Mouse (Mus musculus): ENCODE measurements around the gene Hist2h3c2.

The Hist2h3c2 gene

DNA sequence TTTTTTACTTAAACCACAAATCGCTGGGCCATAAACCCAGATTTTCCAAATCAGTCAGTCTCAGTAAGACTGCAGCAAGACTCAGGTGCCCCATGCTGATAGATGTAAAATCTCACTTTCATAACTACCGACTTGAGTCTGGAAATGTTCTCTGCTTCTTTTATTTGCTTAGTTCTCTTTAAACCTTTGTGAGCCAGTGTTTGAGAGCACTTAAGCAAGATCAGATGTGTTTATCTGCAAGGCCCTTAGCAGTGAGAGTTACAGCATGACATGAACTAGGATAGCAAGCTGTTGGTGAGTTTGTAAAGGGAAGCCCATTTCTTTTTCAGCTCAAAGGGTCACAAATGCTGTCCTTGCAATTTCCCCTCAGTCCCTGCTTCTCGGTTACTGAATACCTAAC is 18.3 kb upstream of the Hist2h3c2 start:
- no peak for DNase-seq

DNA sequence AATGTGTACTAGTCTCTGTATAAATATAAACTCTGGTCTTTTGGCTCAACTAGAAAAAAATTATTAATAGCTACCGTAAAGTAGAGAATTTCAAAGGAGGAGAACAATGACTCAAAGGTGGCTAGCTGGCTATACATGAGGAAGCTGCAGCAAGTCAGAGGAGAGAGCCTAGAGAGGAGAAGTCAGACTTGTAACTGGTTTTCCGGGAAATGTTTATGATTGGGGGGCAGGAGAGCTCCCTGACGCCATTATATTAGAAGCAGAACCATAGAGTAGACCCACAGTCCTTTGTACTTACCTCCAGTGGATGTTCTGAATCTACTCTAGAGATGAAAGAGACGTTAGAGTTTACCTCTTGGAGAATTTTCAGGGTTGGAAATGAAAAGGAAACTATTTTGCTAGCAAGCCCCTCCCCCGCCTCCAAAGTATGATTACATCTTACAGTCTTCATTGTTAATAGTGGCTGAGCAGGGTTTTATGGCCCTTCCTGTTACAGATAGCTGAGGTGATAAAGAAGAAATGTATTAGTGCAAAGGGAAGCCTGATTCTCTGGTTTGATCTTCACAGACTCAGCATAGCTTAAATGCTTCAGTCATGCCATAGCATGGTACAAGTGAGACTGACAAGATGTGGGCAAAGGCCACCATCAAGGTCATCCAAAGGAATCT is 17.1 kb upstream of the Hist2h3c2 start:
- DNase-seq = no peak

DNA sequence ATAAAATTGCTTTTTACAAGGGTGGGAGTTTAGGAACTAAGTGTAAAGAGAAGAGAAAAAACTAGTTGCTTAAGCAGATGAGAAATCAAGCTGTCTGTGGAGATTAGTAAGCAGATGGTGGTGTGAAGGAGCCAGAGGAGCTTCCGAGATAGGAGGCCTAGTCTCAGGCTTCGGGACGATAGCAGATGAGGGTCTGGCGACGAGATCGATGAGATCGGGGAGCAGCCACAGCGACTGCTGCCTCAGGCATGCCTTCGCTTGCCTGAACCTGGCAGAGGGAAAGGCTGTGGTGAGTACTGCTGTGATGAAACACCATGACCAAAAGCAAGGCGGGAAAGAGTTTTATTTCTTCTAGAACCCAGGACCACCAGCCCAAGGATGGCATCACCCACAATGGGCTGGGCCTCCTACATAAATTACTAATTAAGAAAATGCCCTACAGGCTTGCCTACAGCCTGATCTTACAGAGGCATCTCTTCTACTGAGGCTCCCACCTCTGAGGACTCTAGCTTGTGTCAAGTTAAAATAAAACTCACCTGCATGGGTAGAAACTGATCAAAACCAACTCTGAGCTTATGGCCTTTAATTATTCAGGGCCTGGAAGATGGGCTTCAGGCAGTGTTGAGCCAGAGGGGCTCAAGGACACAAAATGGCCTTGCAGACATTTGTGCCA is 15.9 kb upstream of the Hist2h3c2 start:
- no peak for DNase-seq

DNA sequence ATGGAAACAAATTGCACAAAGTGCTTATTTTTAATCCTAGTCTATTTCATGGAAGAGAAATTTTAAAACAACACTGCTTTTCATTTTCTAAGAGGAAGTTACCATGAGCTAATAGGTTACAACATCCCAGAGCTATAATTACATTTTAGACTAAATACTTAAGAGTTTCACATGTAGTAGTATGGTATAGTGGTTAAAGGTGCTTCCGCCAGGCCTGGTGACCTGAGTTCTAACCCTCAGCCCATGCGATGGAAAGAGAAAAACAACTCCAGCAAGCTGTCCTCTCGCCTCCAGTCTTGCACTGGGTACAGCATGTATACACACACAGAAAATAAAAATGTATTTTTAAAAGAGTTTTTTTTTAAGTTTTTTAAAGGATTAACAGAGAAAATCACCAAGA is 12.9 kb upstream of the Hist2h3c2 start:
- no peak for DNase-seq

DNA sequence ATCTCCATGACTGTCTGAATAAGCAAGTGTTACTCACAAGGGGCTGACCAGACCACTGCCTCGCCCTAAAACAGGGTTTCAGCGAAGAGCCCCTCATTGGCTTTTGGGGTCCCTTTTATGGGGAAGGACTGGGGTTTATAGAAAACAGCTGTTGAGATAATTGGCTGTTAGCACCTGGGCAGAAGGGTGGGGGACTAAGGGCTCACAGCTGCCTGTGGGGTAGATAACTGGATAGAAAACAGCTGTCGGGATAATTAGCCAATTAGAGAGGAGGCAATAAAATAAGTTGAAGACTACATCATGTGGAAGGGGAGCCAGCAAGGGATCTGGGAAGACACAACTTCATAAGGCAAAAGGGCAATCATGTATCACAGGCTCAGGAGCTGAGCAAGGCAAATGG is 12.0 kb upstream of the Hist2h3c2 start:
- no peak for DNase-seq

DNA sequence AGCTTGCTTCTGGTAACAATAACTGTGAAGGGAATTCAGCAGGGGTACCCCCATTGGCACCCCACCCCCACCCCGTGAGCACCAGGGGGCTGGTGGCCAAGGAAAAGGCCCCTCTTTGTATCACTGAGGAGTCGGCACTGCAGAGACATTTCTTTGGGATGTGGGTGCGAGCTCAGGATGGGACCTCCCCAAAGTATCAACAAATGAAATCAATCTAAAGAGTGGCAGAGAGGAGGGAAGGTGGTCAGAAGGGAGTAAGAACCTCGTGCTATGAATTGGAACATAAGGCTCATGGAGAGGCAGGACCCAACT is 10.1 kb upstream of the Hist2h3c2 start:
- DNase-seq = peak; percentile 39

DNA sequence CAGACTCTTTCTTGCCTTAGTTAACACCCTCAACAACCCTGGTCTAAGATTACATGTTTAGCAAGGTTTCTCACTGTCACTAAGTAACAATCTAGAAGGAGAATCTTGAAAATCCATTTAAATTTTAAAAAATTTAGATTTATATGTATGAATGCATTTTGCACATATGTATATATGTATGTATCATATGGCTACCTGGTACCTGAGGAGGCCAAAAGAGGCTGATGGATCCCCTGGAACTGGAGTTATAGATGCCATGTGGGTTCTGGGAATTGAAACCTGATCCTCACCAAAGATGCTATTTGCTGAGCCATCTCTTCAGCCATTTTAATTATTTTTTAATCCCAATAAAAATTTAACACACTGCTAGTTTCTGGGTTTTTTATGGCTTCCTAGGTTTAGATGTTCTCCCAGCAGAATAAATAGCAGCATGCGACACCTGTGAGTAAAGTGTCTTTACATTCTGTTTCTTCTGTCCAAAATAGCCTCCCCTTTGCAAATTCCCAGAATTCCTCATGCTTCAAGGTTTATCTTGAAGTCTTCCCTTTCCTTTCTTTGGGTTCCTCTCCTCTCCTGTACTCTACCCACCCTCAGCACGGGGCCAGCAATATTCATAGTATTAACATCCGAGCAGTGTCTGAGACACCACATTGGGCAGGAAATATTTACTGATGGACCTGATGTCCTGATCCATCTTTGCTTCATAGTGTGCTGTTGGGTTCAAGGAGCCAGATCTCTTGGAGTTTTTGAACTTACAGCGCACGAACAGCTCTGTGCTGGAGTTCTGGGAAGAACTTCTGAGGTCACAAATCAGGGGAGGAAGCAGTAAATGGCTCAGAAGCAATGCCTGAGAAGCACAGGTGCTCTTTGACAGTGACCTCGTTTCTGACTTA is 9.5 kb upstream of the Hist2h3c2 start:
- DNase-seq = no peak

DNA sequence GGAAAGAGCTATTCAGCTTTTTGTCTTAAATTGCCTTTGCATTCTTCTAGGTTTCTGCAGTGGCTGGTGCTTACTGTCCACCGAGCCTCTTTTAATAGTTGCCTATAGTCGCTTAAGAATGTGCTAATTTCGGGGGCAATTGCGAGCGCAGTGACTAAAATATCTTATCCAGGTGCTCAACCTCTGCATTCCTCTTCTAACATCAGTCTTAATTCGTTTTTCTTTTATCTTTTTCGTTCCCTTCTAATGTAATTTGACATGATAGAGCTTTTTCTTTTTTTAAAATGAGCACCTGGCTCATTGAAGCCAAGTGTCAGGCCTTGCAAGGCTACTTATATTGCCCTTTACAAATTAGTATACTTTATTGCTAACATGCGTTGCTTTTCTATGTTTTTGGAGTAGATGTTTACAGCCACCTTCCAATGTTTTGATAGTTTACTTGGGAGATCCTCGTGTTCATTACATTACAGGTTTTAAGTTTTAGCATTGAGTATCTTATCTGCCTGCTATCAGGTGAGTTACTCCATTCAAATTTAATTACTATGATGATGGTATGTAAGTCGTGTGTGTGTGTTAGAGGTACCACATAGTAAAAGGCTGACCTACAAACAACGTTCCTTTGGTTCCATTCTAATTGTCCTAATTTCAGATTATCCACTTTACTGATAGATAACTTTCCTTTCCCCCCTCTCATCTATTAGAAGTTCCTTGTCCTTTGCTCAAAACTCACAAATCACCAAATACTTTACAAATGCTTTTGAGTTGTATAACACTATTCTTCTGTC is 8.6 kb upstream of the Hist2h3c2 start:
- peak; percentile 44 for DNase-seq

DNA sequence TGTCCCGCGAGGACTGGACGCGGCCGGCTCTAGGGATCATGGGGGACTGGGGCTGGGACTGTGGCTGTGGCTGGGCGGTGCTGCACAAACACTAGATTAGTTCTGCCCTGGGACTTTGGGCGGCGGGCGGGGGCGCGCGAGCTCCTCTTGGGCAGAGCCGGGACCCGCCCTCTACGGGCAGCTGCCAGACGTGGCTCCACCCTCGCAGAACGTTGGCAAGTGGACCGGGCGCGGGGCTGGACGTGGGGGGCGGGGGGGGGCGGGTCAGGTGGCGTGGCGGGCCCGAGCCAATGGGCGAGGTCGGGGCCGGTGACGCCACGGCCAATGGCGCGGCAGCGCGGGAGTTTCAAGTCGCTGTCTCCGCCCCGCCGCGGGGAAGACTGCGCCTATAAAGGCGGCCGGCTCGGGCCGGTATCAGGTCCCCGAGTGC is 7.5 kb upstream of the Hist2h3c2 start, which contains the start of gene Hist2h3c1:
TSS of gene Hist2h3c1 (plus strand) at position 259 of the 430 bp plus-strand sequence.
- peak; percentile 29 for DNase-seq

DNA sequence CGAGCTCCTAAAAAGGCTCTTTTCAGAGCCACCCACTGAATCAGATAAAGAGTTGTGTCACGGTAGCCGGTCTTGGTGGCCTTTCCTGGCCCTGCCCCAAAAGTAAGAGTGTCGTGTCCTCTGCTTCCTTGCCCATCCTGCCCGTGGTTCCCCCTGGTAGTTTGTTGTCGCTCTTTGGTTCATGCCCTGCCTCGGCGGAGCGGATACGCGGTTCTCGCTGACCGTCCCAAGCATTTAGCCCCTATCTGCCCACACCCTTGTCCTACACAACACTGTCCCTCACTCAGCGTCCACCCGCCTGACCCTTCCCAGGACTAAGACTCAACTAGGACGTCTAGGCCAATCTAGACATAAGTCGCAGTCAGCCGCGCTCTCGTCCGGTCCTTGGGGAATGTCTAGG is 7.1 kb upstream of the Hist2h3c2 start:
- peak; percentile 34 for DNase-seq

DNA sequence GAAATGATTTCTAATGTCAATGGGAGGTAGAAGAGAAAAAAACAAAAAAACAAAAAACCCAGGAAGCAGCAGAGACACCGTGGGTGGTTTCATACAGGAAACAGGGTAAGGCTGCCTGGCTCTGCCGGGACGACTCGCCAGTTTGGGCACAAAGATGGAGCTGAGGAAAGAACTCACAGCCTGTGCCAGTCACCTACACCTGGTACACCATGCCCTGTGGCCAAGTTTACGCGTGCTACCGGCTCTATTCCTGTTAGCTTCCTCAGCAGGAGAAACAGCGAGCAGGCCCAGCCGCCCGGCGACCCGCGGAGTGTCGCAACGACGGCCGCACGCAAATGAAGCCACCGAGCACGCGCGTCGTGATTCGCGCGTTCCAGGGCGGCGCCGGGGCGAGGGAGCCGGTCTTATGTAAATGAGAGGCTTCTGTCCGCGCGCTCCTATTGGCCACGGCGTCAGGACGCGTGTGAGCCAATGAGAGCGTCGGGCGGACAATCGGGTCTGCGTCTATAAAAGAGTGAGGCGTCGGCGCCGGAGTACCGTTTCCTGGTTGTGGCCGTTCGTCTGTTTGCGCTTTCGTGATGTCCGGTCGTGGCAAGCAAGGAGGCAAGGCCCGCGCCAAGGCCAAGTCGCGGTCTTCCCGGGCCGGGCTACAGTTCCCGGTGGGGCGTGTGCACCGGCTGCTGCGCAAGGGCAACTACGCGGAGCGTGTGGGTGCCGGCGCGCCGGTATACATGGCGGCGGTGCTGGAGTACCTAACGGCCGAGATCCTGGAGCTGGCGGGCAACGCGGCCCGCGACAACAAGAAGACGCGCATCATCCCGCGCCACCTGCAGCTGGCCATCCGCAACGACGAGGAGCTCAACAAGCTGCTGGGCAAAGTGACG is 6.3 kb upstream of the Hist2h3c2 start, which contains the start of gene Hist2h2aa1:
TSS of gene Hist2h2aa1 (plus strand) at position 495 of the 884 bp plus-strand sequence.
- DNase-seq = peak; percentile 94

DNA sequence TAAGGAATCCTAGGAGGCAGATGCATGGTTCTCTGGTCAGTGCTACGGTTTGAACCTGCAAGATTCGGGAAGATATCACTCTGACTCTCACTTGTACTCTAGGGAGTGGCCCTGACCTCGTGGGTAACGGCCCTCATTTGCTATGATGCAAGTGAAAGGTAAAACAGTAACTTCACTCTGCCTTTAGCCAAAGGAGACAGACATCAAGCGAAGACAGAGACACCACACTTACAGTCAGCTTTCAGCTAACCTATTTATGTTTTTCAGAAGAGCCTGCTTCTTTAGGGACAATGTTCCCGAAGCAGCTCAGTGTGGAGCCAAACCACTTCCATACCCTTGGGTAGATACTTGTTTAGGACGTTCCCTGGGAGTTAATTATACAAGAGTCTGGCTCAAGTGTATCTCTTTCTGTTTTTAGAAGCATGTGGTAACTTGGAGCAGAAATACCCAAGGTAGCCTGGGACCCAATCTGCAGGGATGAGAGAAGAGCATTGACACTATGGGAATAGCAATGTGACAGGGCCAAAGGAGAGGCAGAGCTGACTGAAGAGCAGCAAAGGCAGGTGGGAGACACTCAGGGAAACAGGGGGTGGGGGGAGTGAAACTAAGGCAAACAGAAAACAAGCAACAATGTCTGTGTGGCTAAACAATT is 5.1 kb upstream of the Hist2h3c2 start:
- DNase-seq = peak; percentile 37

DNA sequence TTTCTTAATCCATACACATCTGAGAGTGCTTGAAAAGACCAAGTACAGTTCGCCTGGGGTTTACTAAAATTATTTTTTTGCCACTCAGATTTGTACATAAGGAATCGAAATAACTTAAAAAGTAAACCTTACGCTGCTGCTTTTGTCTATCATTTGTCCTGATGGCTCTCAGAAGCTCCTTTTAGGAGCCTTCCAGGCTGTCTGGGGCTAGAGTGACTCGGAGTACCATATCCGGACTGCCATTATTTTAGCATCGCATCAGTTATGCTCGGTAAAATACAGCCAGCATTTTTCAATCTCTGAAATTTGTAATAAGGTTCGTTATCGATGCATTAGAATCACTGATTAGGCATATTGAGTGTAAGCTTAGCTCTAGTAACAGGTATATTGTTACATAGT is 1.9 kb upstream of the Hist2h3c2 start:
- no peak for DNase-seq

DNA sequence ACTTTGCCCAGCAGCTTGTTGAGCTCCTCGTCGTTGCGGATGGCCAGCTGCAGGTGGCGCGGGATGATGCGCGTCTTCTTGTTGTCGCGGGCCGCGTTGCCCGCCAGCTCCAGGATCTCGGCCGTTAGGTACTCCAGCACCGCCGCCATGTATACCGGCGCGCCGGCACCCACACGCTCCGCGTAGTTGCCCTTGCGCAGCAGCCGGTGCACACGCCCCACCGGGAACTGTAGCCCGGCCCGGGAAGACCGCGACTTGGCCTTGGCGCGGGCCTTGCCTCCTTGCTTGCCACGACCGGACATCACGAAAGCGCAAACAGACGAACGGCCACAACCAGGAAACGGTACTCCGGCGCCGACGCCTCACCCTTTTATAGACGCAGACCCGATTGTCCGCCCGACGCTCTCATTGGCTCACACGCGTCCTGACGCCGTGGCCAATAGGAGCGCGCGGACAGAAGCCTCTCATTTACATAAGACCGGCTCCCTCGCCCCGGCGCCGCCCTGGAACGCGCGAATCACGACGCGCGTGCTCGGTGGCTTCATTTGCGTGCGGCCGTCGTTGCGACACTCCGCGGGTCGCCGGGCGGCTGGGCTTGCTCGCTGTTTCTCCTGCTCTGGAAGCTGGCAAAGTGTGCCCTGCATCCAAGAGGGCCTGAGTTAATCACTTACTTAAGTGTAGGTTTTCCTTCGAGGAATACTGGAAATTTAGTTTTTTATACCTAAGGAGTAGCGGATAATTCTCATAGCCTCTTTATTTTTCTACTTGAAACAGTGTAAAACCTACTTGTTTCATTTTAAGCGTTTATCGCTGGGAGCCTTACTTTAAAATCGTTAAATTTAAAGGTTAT is 1.2 kb upstream of the Hist2h3c2 start, which contains the start of gene Hist2h2aa2:
TSS of gene Hist2h2aa2 (minus strand) at position 328 of the 850 bp plus-strand sequence.
- DNase-seq = peak; percentile 97

DNA sequence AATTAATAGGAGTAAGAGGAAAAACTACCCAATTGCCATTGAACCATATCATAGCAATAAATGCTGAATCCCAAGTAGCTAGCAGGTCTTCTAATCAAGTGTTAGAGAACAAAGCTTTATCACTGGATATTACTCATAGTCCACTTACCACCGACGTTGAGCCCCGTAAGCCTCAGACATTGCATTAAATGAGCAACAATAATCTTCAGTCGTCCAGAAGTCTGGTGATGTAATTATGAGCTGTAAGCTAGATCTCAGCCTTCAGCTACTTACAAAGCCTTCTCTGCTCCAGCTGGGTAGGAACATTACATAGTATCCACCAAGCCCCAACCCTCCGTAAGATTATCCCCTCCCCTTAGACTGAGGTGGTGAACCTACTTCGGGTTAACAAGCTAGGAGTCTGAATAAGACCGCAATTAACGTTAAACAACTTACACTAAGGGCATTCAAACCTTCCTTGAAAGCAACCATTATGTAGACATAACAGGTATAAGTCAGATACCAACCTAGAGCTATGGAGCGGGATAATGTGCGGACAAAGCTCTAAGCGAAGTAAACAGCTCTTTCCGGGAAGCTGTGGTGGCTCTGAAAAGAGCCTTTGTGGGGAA is 919 bp downstream of the Hist2h3c2 start:
- DNase-seq = peak; percentile 33

DNA sequence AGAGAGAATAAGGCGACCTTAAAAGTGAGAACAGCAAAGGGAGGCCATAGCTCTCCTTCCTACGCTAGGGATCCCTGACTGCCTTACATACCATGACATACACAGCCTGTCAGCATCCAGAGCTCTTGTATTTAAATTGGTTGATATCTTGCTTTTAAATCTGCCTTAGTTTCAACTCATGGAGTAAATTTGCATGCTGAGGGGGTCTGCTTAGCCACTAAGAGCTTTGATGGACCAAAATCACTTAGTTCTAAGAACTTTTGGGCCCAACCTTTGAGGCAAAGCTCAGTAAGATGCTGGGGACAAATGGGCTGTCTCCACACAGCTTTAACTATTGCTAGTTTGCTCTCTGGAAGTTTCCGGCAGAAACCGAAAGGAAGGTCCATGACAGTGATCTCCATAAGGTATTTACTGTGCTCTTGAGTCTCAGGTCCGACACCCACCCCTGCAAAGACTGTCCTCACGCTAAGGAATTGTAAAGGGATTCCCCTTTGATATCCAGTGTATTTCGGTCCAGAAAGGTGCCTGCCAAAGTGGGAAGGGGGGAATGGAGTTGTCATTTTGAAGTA is 1.5 kb downstream of the Hist2h3c2 start:
- peak; percentile 29 for DNase-seq

DNA sequence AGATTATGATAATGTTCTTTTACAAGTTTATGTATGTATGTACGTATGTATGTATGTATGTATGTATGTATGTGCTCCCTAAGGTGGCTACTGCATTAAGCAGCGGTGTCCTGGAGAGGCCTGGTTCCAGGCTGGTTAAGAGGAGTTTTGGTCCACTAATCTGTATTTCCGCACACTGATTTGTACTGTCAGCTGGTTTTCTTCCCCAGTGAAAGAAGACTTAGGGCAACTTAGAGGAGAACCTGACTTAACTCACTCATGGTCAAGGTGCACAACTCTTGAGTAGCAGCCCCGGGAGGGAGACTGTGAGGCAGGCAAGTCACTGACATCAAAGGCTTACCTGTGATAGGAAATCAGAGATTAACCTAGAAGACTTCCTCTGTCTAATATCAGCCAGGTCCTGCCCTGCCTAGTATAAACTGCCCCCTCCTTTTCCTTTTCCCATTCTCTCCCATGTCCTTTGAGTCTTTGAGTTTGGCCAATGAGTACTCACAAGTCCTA is 2.0 kb downstream of the Hist2h3c2 start:
- no peak for DNase-seq

DNA sequence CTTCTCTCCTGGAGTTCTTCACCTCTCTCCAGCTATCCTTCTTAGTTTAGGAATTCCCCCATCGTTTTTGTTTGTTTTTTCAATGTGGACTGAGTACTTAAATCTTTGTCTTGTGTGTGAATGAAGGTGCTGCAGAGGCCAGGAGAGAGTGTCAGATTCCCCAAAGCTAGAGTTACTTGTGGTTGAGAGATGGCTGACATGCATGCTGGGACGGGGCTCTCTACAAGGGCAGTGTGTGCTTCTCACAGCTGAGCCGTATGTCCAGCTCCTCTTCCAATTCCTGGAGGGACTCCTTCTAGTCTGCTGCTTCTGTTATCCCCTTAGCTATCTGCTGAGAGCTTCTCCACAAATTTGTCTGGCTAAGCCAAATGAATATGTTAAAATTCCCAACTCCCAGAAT is 3.1 kb downstream of the Hist2h3c2 start:
- DNase-seq = no peak

DNA sequence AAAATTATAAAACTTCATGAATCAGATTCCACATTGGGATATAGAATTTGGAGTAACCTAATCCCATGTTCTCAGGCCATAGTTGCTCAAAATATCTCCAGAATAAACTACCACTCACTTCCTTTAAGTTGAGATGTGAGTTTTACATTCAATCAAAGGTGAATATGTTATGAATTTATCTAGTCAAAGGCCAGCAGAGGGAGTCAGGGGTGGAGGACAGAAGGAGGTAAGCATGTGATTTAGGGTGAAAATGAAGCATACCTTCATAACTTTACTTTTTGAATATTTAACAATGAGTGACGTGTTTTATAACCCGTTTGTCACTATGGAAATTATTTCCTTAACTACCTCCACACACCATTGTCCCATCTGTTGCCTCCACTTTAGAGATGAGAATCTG is 4.0 kb downstream of the Hist2h3c2 start:
- no peak for DNase-seq

All from cerebellum, adult 9-11 months (tissue).